Mouse (Mus musculus): Measurements from ENCODE around the gene Hoxc5. TPM values are rescaled to one million over a fixed set of nuclear protein-coding genes. Genes with fewer than 3 reads are reported as not detected.

Hoxc5 gene
- total RNA-seq, 2 experiments from 2014 or later = 2.1 to 3.6 TPM

GRCm38 (mm10) chr15:102990461-102991397 is 23.5 kb downstream of the Hoxc5 start, which contains the start of gene Hoxc8:
Gene Hoxc8 (plus strand): TSS chr15:102990607.
- no peak for DNase-seq

- DNase-seq = no peak
Measured at GRCm38 (mm10) chr15:102991782-102992181, 24.5 kb downstream of the Hoxc5 start.

- DNase-seq = no peak
Measured at GRCm38 (mm10) chr15:102992206-102992605, 25.0 kb downstream of the Hoxc5 start.

- DNase-seq = no peak
Measured at GRCm38 (mm10) chr15:102992863-102993262, 25.6 kb downstream of the Hoxc5 start.

GRCm38 (mm10) chr15:102996548-102996947 is 29.3 kb downstream of the Hoxc5 start:
- DNase-seq = no peak

GRCm38 (mm10) chr15:102997431-102997830 is 30.2 kb downstream of the Hoxc5 start:
- no peak for DNase-seq

GRCm38 (mm10) chr15:102997939-102998355 is 30.7 kb downstream of the Hoxc5 start, which contains the start of gene Hoxc6:
Gene Hoxc6 (plus strand): TSS chr15:102998257.
- no peak for DNase-seq

- DNase-seq = no peak
Measured at GRCm38 (mm10) chr15:102998608-102999182, 31.5 kb downstream of the Hoxc5 start.

- DNase-seq = peak; percentile 87
Measured at GRCm38 (mm10) chr15:102999183-102999831, 32.1 kb downstream of the Hoxc5 start.

- no peak for DNase-seq
Measured at GRCm38 (mm10) chr15:102999955-103000354, 32.7 kb downstream of the Hoxc5 start.

- DNase-seq = no peak
Measured at GRCm38 (mm10) chr15:103000501-103000901, 33.3 kb downstream of the Hoxc5 start.

GRCm38 (mm10) chr15:103001370-103001769 is 34.1 kb downstream of the Hoxc5 start:
- no peak for DNase-seq

- DNase-seq = no peak
Measured at GRCm38 (mm10) chr15:103002156-103002555, 34.9 kb downstream of the Hoxc5 start.

- DNase-seq = no peak
Measured at GRCm38 (mm10) chr15:103002821-103003448, 35.7 kb downstream of the Hoxc5 start.

GRCm38 (mm10) chr15:103005308-103005707 is 38.1 kb downstream of the Hoxc5 start:
- peak; percentile 63 for DNase-seq

GRCm38 (mm10) chr15:103005797-103006196 is 38.6 kb downstream of the Hoxc5 start:
- DNase-seq = no peak

GRCm38 (mm10) chr15:103006326-103006725 is 39.1 kb downstream of the Hoxc5 start:
- DNase-seq = no peak

GRCm38 (mm10) chr15:103009265-103010111 is 42.2 kb downstream of the Hoxc5 start:
- DNase-seq = no peak

- no peak for DNase-seq
Measured at GRCm38 (mm10) chr15:103010112-103010846, 43.0 kb downstream of the Hoxc5 start.

GRCm38 (mm10) chr15:103010847-103011555 is 43.8 kb downstream of the Hoxc5 start:
- no peak for DNase-seq
